Mouse (Mus musculus) hindbrain, embryonic 14.5 days (tissue): ENCODE results near the gene Ildr1. TPM values are rescaled to one million over a fixed set of nuclear protein-coding genes. Genes with fewer than 3 reads are reported as not detected.

ENCODE experiments used
- ATAC-seq: fragments of 200-750 bp; cut with Nextera tagmentation; 2 replicates; pipeline ENCODE4 v1.8.0; 2017; ENCODE audit warnings: moderate number of reproducible peaks, mild to moderate bottlenecking, moderate TSS enrichment, moderate library complexity; ENCODE audit not compliant: low FRiP score
- DNase-seq: peaks from one replicate; pipeline ENCODE4 v3.0.0-alpha.2; 2015; ENCODE audit warnings: low spot score
- H3K27ac ChIP-seq: fragments of 300-500 bp; sonication (generic); 2 replicates; pipeline ENCODE4 v1.5.1; 2014; ENCODE audit warnings: mild to moderate bottlenecking, moderate library complexity
- H3K27me3 ChIP-seq: fragments of 300-500 bp; sonication (generic); 2 replicates; pipeline ENCODE4 v1.6.1; 2014; ENCODE audit warnings: mild to moderate bottlenecking, low read length, mixed read lengths; ENCODE audit not compliant: control insufficient read depth, insufficient read depth
- H3K36me3 ChIP-seq: fragments of 300-500 bp; sonication (generic); replicated peaks from 2 replicates; pipeline ENCODE4 v1.6.1; 2014; ENCODE audit not compliant: control insufficient read depth, insufficient read depth
- H3K4me1 ChIP-seq: fragments of 300-500 bp; sonication (generic); replicated peaks from 2 replicates; pipeline ENCODE4 v1.6.1; 2014; ENCODE audit warnings: antibody characterized with exemption, low read length, mixed read lengths; ENCODE audit not compliant: control insufficient read depth, insufficient read depth
- H3K4me2 ChIP-seq: fragments of 300-500 bp; sonication (generic); replicated peaks from 2 replicates; pipeline ENCODE4 v1.6.1; 2014; ENCODE audit warnings: mild to moderate bottlenecking, moderate library complexity
- H3K4me3 ChIP-seq: fragments of 300-500 bp; sonication (generic); replicated peaks from 2 replicates; pipeline ENCODE4 v1.5.1; 2014; ENCODE audit warnings: mild to moderate bottlenecking, low read length
- H3K9ac ChIP-seq: fragments of 300-500 bp; sonication (generic); 2 replicates; pipeline ENCODE4 v1.6.1; 2014
- H3K9me3 ChIP-seq: fragments of 300-500 bp; sonication (generic); 2 replicates; pipeline ENCODE4 v1.6.1; 2016; ENCODE audit warnings: low read length; ENCODE audit not compliant: control insufficient read depth
- WGBS: fragments of 180-500 bp; shearing (Covaris S2); extraction: QIAGEN DNeasy Blood & Tissue Kit; methylation state at CpG from one replicate; pipeline ENCODE4 v1.1.7; 2014; 5-methylcytosine and 5-hydroxymethylcytosine counted together
- polyA plus RNA-seq: library from polyadenylated mRNA; unstranded; fragments of >200 nt; fragmentation: Nextera tagmentation; extraction: Ambion mirVana; gene quantifications from 2 replicates; pipeline ENCODE4 v1.2.1, GENCODE M21; 2014

Ildr1 gene
- polyA plus RNA-seq, 1 experiment from 2014 or later = 0.19 TPM

GRCm38 (mm10) chr16:36665782-36666181 lies 28.0 kb upstream of the Ildr1 start, which contains the start of gene Cd86:
TSS of gene Cd86 (minus strand) at chr16:36666081.
- Histone ChIP-seq H3K4me2 (no peak within 1 kb of the TSS), H3K27ac (no peak within 1 kb of the TSS), H3K9ac (no peak within 1 kb of the TSS), H3K4me3 (no peak within 1 kb of the TSS), H3K27me3 (no peaks in the 10 kb centered on the region), H3K9me3 (no peaks in the 10 kb centered on the region), H3K4me1 (no peaks in the 10 kb centered on the region), H3K36me3 (no peaks in the 10 kb centered on the region)
- DNase-seq = peak; percentile 14
- no peak for ATAC-seq
- WGBS = 85% methylated on average over 13 of the region's 13 CpGs

- Histone ChIP-seq H3K4me3 (no peak overlapping the region), H3K9ac (no peak overlapping the region), H3K36me3 (no peaks in the 10 kb centered on the region), H3K9me3 (no peaks in the 10 kb centered on the region), H3K4me2 (no peak overlapping the region), H3K27me3 (no peaks in the 10 kb centered on the region), H3K4me1 (no peaks in the 10 kb centered on the region), H3K27ac (no peak overlapping the region)
- DNase-seq (peak; percentile 19), ATAC-seq (no peak)
- WGBS = 93% methylated on average over 10 of the region's 10 CpGs
Measured at GRCm38 (mm10) chr16:36666448-36667017, 27.2 kb upstream of the Ildr1 start.

GRCm38 (mm10) chr16:36670590-36670989 lies 23.2 kb upstream of the Ildr1 start:
- H3K36me3 ChIP-seq = no peaks in the 10 kb centered on the region
- 88% methylated on average over 3 of the region's 3 CpGs for WGBS
- H3K9ac ChIP-seq = no peak overlapping the region
- DNase-seq (no peak), ATAC-seq (no peak)
- no peaks in the 10 kb centered on the region for H3K9me3 ChIP-seq
- no peak overlapping the region for H3K4me3 ChIP-seq
- H3K27me3 ChIP-seq = no peaks in the 10 kb centered on the region
- H3K4me2 ChIP-seq = no peak overlapping the region
- H3K4me1 ChIP-seq = no peaks in the 10 kb centered on the region
- H3K27ac ChIP-seq = no peak overlapping the region

DNA sequence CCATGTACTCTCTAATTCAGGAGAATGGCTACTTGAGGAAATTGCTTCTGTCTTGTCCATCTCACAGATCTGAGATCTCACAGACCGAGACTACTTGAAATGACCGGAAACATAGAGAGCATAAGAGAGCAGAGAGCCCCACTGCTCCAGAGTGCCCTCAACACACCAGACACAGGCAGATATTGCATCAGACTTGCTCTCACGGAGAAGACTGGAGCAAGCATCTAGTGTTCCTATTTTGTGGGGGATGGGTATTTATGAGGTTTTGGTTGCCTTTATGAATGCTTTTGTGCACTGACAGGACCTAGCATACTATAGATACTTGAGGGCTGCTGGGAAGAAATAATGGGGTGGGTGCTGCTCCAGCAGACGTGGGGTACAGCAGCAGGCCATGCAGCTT lies 20.6 kb upstream of the Ildr1 start:
- Histone ChIP-seq H3K4me1 (no peaks in the 10 kb centered on the region), H3K4me3 (no peak overlapping the region), H3K9me3 (no peaks in the 10 kb centered on the region), H3K27me3 (no peaks in the 10 kb centered on the region), H3K27ac (no peak overlapping the region), H3K36me3 (no peaks in the 10 kb centered on the region), H3K9ac (no peak overlapping the region), H3K4me2 (no peak overlapping the region)
- DNase-seq = no peak
- 77% methylated on average over 4 of the region's 4 CpGs for WGBS
- ATAC-seq = no peak

DNA sequence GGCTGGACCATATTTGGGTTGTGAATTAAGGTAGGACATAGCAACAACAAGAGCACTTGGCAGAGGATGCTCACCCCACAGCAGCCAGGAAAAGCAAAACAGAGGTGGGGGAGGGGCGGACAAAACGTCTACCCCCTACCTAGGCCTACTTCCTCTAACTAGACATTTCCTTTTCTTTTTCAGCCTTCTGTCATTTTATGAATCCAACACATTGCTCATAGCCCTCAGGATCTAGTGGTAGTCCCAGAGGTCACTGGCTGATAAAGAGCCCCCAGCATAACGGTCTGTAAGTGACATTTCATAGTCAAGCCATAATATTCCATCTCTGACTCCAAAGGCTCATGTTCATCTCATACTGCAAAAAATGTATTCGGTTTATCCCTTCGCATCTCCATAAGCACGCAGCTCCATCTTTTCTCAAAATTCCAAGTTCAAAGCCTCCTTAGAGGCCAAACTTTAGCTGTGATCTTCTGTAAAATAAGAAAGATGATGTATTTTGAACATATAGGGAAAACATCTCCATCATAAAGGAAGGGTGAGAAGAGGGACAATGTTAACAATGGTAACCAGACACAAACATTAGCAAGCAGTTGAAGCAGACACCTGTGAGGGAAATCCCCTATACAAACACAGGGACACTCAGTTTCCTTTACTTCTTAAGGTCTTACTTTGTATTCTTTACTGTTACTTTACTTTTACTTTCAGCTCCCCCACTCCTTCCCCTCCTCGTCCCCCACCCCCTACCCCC lies 19.1 kb upstream of the Ildr1 start:
- H3K27ac ChIP-seq = no peak overlapping the region
- no peaks in the 10 kb centered on the region for H3K36me3 ChIP-seq
- ATAC-seq (no peak), DNase-seq (no peak)
- H3K9ac ChIP-seq = no peak overlapping the region
- no peaks in the 10 kb centered on the region for H3K9me3 ChIP-seq
- no peak overlapping the region for H3K4me2 ChIP-seq
- 73% methylated on average over 7 of the region's 7 CpGs for WGBS
- H3K4me1 ChIP-seq = no peaks in the 10 kb centered on the region
- H3K27me3 ChIP-seq = no peaks in the 10 kb centered on the region
- no peak overlapping the region for H3K4me3 ChIP-seq

- H3K27ac ChIP-seq = no peak overlapping the region
- 41% methylated on average over 2 of the region's 2 CpGs for WGBS
- no peak overlapping the region for H3K4me3 ChIP-seq
- no peaks in the 10 kb centered on the region for H3K9me3 ChIP-seq
- H3K4me1 ChIP-seq = no peaks in the 10 kb centered on the region
- no peak overlapping the region for H3K4me2 ChIP-seq
- DNase-seq (no peak), ATAC-seq (no peak)
- H3K27me3 ChIP-seq = no peaks in the 10 kb centered on the region
- H3K9ac ChIP-seq = no peak overlapping the region
- H3K36me3 ChIP-seq = no peaks in the 10 kb centered on the region
Measured at GRCm38 (mm10) chr16:36675304-36675703, 18.5 kb upstream of the Ildr1 start.

DNA sequence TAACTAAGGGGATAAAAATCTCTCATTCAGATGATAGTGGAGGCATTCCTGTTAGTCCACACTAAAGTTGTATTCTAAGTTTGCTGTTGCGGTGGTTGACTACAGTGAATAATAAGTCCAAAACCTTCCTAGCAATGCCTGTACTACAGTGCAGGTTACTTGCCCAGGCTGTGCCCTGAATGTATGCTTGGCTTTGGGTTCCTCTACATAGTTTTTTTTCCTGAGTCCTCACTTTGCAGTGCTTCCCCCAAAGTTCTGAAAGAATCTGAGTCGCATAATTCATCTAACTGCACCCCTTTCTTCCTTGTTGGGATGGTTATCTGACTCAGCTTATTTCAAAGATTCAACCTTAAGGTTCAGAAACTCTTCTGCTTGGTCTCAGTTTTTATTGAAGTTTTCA lies 17.9 kb upstream of the Ildr1 start:
- Histone ChIP-seq H3K27me3 (no peaks in the 10 kb centered on the region), H3K36me3 (no peaks in the 10 kb centered on the region), H3K27ac (no peak overlapping the region), H3K4me3 (no peak overlapping the region), H3K4me1 (no peaks in the 10 kb centered on the region), H3K9me3 (no peaks in the 10 kb centered on the region), H3K9ac (no peak overlapping the region), H3K4me2 (no peak overlapping the region)
- no peak for ATAC-seq
- no peak for DNase-seq
- 94% methylated on average over 2 of the region's 2 CpGs for WGBS

DNA sequence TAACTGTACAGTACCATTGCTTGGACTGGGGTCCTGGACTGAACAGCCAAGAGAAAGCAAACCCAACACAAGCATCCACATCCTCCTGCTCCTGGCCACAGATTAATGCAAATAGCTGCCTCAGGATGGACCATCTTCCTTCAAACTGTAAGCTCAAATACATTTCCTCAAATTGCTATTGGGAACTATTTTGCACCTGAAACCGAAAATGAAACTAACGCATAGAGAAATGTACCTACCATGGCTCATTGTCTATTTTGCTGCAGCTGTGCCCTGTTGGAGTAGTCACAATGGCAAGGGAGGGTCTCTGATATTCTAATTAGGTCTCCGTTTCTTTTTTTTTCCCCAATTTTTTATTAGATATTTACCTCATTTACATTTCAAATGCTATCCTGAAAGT lies 11.9 kb upstream of the Ildr1 start:
- H3K4me1 ChIP-seq = no peaks in the 10 kb centered on the region
- H3K27me3 ChIP-seq = no peaks in the 10 kb centered on the region
- H3K36me3 ChIP-seq = no peaks in the 10 kb centered on the region
- H3K27ac ChIP-seq = no peak overlapping the region
- no peak overlapping the region for H3K9ac ChIP-seq
- DNase-seq (no peak), ATAC-seq (no peak)
- no peak overlapping the region for H3K4me3 ChIP-seq
- 92% methylated on average over 3 of the region's 3 CpGs for WGBS
- H3K9me3 ChIP-seq = no peaks in the 10 kb centered on the region
- no peak overlapping the region for H3K4me2 ChIP-seq

DNA sequence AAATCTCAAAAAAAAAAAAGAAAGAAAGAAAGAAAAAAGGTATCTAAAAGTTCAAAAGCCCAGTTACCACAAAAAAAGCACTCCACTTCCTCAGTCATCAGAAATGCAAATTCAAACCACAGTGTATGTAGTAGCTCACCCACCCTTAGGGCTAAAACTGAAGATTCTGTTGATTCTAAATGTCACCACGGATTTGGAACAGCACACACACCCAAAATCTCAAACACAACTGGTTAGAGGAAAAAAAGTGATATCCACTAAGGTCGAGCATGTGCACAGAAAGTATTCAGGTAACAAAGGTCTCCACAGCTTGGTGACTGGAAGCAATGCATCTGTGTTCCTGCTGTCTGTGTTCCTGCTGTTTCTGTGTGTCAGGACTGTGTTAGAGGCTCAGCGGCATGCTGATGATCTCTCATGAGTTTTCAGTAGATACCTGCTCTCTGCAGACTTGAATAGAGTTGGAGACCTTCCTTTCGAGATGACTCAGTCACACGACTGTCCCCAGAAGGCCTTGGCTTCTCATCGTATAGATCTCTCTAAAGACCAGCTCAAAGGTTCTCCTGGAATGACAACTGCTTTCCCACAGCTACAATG lies 9.4 kb upstream of the Ildr1 start:
- 76% methylated on average over 6 of the region's 6 CpGs for WGBS
- no peak overlapping the region for H3K27ac ChIP-seq
- H3K27me3 ChIP-seq = no peaks in the 10 kb centered on the region
- H3K9ac ChIP-seq = no peak overlapping the region
- ATAC-seq (no peak), DNase-seq (no peak)
- no peak overlapping the region for H3K4me3 ChIP-seq
- no peaks in the 10 kb centered on the region for H3K4me1 ChIP-seq
- H3K36me3 ChIP-seq = no peaks in the 10 kb centered on the region
- H3K9me3 ChIP-seq = no peaks in the 10 kb centered on the region
- H3K4me2 ChIP-seq = no peak overlapping the region
